Mouse (Mus musculus): ENCODE results near the gene Prss47.

Prss47 gene

DNA sequence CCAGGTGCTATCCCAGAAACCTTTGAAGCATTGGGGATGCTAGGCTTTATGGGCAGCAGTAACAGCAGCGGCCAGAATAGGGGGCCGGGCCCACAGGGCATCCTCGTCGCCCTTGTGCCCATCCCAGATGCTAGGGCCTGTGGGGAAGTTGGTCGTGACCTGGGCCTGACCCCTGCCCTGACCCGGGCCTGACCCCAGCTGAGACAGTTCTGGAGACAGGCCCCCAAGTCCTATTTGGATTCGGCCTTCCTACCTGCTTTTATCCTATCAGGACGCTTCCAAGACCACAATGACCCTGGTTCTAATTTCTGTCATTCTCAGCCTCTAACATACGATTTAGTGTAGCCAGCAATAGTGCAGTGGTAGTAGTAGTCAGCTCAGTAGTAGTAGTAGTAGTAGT is at the start of gene Prss47:
Prss47 (minus strand) TSS at position 101 of the 400 bp plus-strand sequence.
- DNase-seq (ENCODE audit: low spot score in 2 of 2): no peak

DNA sequence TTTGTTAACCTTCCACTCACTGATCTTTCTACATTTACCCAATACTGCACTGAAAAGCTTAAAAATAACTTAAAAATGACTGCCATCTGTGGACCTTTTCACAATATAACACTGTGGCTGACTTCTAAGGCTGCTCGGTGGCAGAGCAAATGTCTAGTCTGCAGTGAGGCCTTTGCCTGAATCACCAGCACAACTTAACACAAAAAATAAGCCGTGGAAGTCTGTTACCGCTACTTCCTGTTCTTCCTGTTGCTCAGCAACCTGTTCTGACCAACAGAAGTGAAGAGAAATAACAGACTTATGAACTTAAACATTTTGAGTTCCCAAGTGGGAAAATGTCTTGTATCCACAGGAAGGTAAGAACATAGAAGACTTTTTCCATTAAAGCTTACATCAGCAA is 48.7 kb upstream of the Prss47 start:
- DNase-seq (ENCODE audit: low spot score in 2 of 2): no peak

DNA sequence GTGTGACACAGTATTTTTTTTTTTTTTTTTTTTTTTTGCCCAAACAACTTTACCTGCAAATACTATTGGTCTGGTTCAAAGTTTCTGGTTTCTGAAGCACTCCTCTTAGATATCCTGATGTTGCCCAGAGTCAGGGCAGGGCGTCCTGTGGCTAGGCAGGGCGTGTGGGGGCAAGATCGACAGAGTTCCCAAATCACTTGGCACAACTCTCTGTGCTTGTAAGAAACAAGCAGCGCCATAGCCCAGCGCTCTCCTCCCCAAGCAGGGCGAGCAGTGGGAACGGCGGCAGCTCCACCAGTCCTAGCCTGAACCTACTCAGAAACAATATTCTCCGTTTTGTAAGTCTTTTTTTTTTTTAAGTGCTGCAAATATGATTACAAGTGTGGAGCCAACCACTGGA is 48.1 kb upstream of the Prss47 start:
- no peak for DNase-seq (ENCODE audit: low spot score in 2 of 2)

DNA sequence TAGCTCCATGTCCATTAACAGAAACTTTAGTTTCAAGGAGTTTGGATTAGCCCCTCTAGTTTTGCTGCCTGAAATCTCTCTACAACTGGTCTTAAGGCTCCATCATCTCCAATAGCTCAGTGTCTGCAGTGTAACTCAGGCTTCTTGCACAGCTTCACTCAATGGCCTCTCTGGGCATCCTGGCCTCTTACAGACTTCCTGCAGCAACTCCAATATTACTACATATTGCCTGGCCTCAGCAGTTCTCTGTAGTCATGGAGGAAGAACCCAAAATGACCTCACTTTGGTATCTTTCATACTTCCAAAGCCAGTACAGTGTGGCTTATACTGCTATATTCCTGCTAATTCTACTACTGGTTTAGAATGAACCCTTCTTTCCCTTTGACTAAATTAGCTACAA is 44.5 kb upstream of the Prss47 start:
- DNase-seq (ENCODE audit: low spot score in 2 of 2): no peak

DNA sequence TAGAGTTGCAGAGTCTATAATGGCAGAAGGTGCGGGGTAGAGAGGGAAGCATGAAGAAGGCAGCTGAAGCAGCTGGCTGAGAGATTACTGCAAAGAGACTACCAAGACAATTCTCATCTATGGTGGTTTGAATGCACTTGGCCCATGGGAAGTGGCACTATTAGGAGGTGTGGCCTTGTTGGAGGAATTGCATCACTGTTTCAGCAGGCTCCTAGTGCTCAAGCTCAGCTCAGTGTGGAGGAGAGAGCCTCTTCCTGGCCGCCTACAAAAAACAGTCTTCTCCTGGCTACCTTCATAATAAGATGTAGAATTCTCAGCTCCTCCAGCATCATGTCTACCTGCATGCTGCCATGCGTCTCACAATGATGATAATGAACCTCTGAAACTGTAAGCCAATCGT is 43.4 kb upstream of the Prss47 start:
- no peak for DNase-seq (ENCODE audit: low spot score in 2 of 2)

DNA sequence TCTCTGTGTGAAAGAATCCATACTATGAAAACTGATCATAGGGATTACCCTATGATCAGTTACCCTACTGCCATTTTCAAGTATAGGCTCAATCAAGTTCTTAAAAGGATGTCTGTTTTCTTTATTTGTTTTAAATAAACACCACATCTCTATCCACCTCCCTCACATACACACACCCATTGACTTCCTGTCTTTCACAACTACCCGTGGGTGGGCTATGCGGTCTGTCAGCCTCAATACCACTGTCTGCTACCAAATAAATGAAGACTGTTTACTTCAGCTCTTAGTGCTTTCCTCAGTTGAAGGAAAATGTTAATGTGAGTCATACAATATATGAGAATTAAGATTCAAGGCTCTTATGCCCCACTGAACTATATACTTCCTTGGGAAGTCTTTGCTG is 17.4 kb upstream of the Prss47 start:
- no peak for DNase-seq (ENCODE audit: low spot score in 2 of 2)

DNA sequence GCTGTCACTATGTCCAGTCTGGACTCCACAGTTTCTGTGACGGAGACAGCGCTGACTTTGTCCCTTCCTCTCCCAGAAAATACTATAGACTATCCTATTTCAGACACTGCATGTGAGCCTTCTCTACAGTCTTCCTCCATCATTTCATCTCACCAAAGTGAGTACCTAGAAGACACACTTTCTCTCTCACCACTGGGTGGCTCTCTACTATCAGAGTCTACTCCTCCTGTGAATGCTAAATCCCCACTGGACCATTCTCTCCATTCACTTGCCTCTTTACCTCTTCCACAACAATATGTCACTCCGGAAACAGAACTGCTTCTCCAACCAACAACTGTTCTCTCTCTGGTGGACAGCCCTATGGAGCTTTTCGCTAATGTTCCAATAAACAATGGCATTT is 17.5 kb downstream of the Prss47 start:
- DNase-seq (ENCODE audit: low spot score in 2 of 2): no peak

DNA sequence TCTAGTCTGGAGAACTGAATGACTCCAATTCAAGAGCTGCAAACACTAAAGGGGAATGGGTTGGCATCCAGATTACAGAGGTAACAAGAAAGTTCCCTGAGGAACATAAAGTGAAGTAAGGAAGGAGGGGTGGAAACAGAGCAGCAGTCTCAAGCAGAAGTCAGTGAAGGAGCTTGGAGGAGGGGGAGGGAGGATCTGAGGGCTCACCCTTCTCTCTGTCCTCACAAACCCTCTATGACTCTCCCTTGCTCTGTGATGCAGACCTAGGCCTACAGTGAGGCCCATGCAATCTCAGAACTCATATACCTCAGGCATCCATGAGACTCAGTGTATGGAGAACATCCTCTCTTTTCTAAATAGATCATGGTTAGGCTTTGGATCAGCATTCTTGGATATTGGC is 19.8 kb downstream of the Prss47 start, which contains the start of gene Spata31d1c:
Spata31d1c (plus strand) TSS at position 301 of the 400 bp plus-strand sequence.
- no peak for DNase-seq (ENCODE audit: low spot score in 2 of 2)

DNA sequence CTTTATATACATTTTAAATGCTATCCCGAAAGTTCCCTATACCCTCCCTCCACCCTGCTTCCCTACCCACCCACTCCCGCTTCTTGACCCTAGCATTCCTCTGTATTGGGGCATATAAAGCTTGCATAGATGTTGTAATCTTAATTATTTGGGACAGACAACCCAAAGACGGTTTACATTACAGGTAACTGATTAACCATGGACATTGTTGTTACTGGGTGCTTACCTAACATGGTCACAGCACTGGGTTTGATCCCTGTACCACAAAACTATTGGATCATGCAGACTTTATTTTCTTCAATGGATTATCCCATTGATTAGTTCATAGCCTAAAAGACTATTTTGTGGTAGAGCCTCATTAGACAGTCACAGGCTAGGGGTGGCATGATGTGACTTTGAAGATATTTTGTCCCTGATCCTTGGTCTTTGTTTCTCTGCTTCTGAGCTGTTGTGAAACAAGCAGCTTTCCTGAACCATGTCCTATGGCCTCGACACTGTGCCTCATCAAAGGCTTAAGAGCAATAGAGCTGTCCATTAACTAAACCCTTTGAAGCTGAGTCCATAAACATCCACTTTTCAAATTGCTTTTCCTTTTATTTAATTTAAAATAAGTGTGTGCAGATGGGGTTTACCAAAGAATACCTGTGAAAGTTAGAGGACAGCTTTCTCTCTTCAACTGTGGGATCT is 41.4 kb downstream of the Prss47 start:
- no peak for DNase-seq (ENCODE audit: low spot score in 2 of 2)

DNA sequence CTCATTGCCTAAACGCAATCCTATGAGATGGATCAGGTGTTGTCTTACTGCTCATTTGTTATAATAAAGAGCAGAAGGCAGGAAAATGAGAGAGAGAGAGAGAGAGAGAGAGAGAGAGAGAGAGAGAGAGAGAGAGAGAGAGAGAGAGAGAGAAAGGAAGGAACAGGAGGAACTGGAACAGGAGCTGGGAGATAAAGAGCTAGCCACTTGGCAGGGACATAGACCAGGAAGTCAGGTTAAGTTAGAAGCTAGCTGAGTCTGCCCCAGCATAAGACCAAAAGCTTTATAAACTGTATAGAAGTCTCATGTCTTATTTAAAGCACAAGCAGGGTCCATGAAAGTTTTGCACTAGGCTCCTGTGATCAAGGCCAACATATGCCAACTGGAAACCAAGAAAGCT is 44.6 kb downstream of the Prss47 start:
- no peak for DNase-seq (ENCODE audit: low spot score in 2 of 2)

DNA sequence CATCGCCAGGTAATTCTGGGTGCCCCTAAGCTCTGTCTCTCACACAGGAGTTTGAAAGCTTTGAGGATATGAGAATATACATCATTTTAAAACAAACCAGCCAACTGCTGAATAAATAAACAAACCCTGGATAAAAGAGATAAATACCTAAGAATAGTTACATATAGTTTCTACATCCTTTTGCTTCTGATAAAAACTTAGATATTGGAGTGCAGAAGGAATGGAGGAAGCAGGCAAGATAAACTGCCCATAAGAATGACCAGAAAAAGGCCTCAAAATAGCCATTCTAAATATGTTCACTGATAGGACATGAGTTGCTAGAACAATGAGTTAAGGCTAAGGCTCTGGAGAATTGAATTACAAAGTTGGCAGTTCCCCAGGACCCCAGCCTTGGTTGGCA is 45.8 kb downstream of the Prss47 start:
- DNase-seq (ENCODE audit: low spot score in 2 of 2): no peak

DNA sequence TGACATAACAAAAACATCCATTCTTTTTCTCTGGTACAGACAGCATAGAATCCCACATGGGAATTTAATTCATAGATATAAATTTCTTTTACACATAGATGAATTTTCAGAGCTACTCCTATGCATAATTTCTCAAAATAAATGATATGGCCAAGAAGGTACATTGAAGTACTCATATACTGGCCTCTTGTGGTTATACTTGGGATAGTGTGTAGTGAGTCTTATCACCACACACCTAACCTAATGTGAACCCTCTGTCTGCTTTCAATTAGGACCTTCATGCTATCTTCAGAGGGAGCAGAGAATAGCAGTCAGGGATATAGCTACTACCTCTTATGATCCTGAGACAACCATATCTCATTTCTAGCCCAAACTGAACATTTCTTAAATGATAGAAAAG is 47.1 kb downstream of the Prss47 start:
- DNase-seq (ENCODE audit: low spot score in 2 of 2): no peak

Data from spleen, postnatal 4 days (tissue).